In genomic region chr2:104818763-104819162, GRCm38 (mm10) we compare ENCODE assay signal across 1 mouse cellular context. TPM values are rescaled to one million over a fixed set of nuclear protein-coding genes. Genes with fewer than 3 reads are reported as not detected.
"Had no signal": no experiment of that assay in that cellular context is flagged by ENCODE, and none has a peak within 500 bp of the region (broad histone marks: within the 10 kb centered on the region; RNA-seq: fewer than 3 reads in every experiment).

No protein-coding gene starts in this region.

RNA-seq across cellular contexts. Expression of gene Ccdc73, which starts 48.8 kb away (rescaled TPM):
- total RNA-seq: left cerebral cortex, postnatal 14 days had no signal
